Mouse (Mus musculus) E14TG2a.4 (cell line): ENCODE measurements around the gene Plekhg2.

Source experiments
- CTCF ChIP-seq: conservative IDR thresholded peaks from 2 replicates; pipeline ENCODE4 v1.5.1; 2014; ENCODE audit warnings: low read length
- NANOG ChIP-seq: IDR thresholded peaks from 2 replicates; pipeline ENCODE4 v1.6.1; 2014; ENCODE audit warnings: borderline replicate concordance, low read length, mixed read lengths

GRCm38 (mm10) chr7:28372251-28373108, at the start of gene Plekhg2:
- TF ChIP-seq CTCF (peak; percentile 48), NANOG (no peak)
